Mouse (Mus musculus) ES-CJ7 (cell line): ENCODE data around the gene Morf4l1.
"Not testable (repeated sequence)": the region's sequence is repeated elsewhere in the genome, so short reads cannot be mapped to it uniquely, and the experiment has no call there.

Experiments
- DNase-seq: peaks from one replicate; pipeline ENCODE4 v3.0.0; 2011; ENCODE audit warnings: low read depth, low spot score

Morf4l1 gene

DNA sequence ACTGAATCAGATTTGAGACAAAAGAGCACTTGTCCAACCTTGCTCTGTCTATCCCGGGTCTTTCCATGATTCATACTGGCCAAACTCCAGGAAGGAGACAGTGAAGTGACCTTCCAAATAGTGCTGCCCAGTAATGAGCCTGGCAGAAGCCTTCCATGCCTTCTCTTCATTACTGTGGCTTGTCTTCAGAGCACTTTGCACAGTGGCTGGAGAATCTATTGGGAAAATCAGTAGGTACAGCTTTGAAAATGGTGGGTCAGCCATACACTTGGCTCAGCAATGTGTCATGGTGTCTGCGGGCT is 54.0 kb downstream of the Morf4l1 start:
- no peak for DNase-seq

DNA sequence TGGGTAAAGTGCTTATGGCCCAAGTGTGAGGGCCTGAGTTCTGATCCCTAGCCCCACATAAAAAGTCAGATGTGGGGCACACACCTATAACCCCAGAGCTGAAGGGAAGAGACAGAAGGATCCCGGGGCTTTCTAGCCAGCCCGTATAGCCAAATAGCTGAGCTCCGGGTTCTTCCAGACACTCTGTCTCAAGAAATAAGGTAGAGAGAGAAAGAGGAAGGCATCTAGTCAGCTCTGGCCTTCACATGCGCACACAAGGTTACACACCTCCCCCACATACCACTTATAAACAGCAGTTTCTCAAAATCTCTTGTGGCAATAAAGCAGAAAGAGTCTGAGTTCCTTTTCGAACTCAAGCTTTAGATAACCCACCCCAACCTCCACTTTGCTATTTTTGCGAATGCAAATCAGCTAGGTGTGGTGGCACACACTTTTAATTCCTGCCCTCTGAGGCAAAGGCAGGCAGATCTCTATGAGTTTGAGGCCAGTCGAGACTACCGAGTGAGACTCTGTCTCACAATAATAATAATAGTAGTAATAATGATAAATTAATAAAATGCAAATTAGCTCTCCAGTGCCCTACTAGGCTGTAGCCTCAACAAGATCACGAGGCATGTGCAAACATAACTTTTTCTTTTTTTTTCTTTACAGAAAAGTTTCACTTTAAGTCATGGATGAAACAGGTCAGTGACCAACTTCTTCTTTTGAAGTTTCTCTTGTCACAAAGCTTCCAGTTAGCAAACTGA is 54.6 kb downstream of the Morf4l1 start:
- no peak for DNase-seq

DNA sequence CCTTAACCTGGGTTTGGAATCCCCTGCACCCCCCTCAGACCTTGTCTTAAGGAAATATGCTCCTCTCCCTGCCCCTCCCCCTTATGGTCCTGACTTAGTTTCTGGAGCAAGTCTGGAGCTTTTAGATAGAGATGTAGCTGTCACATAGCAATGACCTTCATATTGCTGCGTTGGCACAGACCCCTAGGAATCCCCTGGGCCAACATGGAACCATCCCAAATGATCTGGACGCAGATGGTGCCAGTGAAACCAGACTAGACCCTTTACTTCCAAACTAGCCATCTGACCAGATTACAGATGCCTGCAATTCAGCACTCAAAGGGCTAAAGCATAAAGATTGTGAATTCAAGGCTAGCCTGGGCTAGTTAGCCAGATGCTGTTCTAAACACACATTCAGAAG is 57.9 kb downstream of the Morf4l1 start:
- DNase-seq = no peak

DNA sequence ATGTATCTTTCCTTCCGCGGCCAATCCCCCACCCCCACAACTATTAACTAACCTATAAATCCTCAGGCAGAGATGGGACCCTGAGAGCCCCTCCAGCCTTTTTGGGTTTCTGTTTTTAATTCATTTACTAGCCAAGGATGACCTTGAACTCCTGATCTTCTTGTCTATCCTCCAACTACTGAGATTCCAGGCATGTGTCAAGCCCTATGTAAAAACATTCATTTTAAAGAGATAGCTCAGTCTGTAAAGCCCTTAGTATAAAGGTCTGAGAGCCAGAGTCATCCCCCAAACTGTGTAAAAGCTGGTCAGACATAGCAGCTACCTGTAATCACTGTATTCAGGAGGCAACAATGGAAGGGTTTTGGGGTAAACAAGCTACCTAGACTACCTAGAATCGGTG is 58.7 kb downstream of the Morf4l1 start:
- no peak for DNase-seq

DNA sequence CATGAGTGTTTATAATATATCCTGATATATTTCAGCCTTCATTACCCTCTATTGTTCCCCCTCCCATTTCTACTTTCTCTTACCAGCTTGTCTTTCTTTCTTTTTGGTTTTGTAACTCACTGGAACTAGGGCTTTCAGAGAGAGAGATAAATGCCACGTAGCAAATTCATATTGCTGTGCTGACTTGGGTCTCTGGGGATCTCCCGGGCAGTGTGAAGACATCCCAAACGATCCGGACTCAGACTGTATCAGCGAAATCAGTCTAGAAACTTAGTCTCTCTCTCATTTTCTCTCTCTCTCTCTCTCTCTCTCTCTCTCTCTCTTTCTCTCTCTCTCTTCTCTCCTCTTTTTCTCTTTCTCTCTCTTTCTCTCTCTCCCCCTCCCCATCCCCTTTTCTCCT is 59.2 kb downstream of the Morf4l1 start:
- DNase-seq = no peak

DNA sequence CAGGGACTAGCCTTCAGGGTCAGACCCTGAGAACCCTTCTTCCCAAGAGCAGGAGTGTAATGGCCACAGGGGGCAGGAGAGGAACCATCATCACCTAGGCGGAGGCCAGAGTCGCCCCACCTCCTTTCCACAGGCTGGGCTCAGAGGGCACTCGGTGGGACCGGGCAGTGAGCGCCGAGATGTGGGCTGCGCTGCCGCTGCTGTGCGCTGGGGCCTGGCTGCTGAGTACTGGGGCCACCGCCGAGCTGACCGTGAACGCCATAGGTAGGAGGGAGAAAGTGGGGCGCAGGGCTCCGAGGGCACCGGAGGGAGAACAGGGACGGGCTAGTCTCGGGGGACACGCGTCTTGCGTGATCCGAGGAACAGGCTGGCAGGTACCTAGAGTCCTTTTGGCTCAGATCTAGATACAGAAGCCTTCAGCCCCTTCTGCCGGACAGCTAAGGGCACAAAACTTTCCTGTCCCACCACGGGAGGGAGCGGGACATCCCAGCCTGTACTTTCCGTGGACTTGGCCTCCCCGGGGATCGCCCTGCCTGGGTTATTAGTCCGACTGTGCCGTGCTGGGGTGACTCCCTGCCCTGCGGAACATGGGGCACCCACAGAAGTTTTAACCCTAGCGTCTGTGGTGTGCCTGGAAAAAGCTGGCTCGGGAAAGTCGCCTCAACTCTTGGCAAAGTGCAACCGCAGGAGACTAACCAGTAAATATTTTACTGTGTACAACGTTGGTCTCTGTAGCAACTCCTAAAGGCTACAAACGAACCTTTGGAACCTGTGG is 60.0 kb downstream of the Morf4l1 start:
- DNase-seq = peak; percentile 50

DNA sequence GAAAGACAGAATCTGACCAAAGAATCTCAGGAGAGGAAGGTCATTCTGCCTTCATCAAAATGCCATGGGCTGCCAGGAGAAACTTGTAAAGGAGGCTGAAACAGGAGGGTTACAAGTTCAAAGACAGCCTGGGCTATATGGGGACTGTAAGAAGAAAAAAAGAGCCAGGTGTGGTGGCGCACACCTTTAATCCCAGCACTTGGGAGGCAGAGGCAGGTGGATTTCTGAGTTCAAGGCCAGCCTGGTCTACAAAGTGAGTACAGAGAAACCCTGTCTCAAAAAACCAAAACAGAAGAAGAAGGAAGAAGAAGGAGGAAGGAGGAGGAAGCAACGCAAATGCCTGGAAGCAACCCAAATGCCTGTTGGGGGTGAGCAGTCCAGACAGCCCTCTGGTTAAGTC is 60.7 kb downstream of the Morf4l1 start, which contains the start of gene Ctsh:
TSS of gene Ctsh (plus strand) at position 301 of the 400 bp plus-strand sequence.
- DNase-seq = no peak

DNA sequence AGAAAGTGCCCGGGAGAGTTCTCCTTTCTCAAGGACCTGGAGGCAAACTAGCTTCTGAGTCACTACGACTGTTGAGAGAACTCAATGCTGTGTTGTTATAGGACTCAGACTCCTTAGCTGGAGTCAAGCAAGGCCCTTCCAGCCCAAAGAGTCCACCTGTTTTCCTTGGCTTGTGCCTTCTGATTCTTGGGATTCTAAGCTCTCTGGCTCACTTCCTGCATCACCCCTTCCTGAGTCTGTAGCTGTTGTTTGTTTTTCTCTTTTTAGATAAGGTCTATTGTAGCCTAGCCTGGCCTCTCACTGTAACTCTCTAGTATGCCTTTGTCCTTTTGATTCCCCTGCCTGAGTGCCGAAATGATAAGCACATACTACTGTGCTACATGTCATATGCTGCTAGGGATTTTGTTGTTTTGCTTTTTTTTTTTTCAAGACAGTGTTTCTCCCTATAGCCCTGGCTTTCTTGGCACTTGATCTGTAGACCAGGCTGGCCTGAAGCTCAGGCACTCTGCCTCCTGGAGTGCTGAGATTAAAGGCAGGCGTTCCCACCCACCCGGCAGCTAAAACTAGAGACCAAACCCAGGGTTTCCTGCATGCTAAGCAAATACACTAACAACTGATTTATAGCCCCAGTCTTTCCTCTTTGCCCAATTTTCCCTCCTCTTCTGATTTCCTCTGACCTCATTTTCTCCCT is 66.5 kb downstream of the Morf4l1 start:
- DNase-seq = no peak

DNA sequence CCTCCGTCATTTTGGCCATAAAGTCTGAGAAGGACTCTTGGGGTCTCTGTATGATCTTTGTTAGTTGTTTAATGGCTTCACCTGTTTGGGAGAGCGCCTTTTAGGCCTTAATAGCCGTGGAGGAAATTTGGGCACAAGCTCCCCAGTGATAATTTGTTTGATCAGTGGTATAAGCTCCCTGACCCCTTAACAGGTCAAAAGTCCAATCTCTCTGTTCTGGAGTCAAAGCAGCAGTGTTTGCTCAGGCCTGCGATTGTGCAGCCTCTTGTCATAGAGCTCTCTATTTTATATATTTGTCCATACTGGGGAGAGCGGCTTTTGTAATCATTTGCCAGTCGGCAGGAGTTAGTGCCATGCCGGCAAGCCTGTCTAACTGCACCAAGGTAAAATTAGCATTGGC is 69.4 kb downstream of the Morf4l1 start:
- DNase-seq = no peak

DNA sequence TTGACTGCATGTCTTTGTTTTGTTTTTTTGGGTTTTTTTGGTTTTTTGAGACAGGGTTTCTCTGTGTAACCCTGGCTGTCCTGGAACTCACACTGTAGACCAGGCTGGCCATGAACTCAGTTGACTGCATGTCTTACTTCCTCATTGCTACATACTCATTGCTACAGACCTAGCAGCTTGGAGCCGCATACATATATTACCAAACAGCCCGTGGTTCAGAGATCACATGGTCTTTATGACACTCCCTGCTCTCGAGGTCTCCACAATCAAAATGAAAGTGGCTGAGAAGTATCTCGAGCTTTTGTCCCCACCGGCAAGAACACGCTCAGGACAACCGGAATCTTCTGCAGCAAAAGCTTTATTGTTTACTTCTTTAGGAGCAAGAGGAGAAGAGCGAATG is 71.7 kb downstream of the Morf4l1 start:
- DNase-seq = not testable (repeated sequence)
